Mouse (Mus musculus) CH12.LX (cell line): ENCODE measurements around the gene Yrdc. TPM values are rescaled to one million over a fixed set of nuclear protein-coding genes. Genes with fewer than 3 reads are reported as not detected.

ENCODE experiments used
- DNase-seq: peaks from one replicate; pipeline ENCODE4 v3.0.0-alpha.2; 2013; ENCODE audit errors: extremely low read depth
- H3K27ac ChIP-seq: 2 replicates; pipeline ENCODE4 v1.5.1; 2012; ENCODE audit warnings: low read depth, mild to moderate bottlenecking, control low read depth, moderate library complexity; ENCODE audit not compliant: insufficient read depth
- H3K27me3 ChIP-seq: replicated peaks from 2 replicates; pipeline ENCODE3; 2012; ENCODE audit warnings: inconsistent platforms
- H3K36me3 ChIP-seq, 2 experiments: replicated peaks in 1 of 2; 2 replicates each; pipeline versions ENCODE3 to v1.6.1; 2012; ENCODE audit warnings: inconsistent platforms in 1 of 2, low read length in 1 of 2, mild to moderate bottlenecking in 1 of 2, mixed read lengths in 1 of 2, moderate library complexity in 1 of 2; ENCODE audit not compliant: control insufficient read depth in 1 of 2, insufficient read depth in 1 of 2
- H3K4me1 ChIP-seq, 2 experiments: 2 replicates each; pipeline ENCODE4 v1.6.1; 2012; ENCODE audit warnings: inconsistent platforms in 1 of 2, moderate library complexity in 1 of 2; ENCODE audit not compliant: insufficient read depth in 2 of 2, control insufficient read depth in 1 of 2
- H3K4me2 ChIP-seq: 2 replicates; pipeline ENCODE4 v1.6.1; 2012; ENCODE audit warnings: low read depth, mild to moderate bottlenecking, control low read depth; ENCODE audit not compliant: poor library complexity, insufficient read depth, severe bottlenecking
- H3K4me3 ChIP-seq, 3 experiments: fragments of 150-350 bp in 1 of 3; sonication (generic) in 1 of 3; replicated peaks in 1 of 3; 2 replicates each; pipeline versions ENCODE3 to v1.5.1; 2011 to 2012; ENCODE audit warnings: low read depth in 2 of 3, low read length in 2 of 3, mild to moderate bottlenecking in 2 of 3, moderate library complexity in 2 of 3, control low read depth in 1 of 3, improper control_type of control experiment in 1 of 3, inconsistent platforms in 1 of 3, mixed read lengths in 1 of 3; ENCODE audit not compliant: poor library complexity in 1 of 3
- H3K79me2 ChIP-seq: replicated peaks from 2 replicates; pipeline ENCODE4 v1.6.1; 2012; ENCODE audit warnings: mild to moderate bottlenecking, moderate library complexity; ENCODE audit not compliant: control insufficient read depth, poor library complexity, insufficient read depth, severe bottlenecking; ENCODE audit errors: extremely low read depth
- H3K9ac ChIP-seq: 2 replicates; pipeline ENCODE4 v1.6.1; 2012; ENCODE audit warnings: low read depth, mild to moderate bottlenecking, control low read depth, moderate library complexity; ENCODE audit not compliant: insufficient read depth
- H3K9me3 ChIP-seq: replicated peaks from 2 replicates; pipeline ENCODE3; 2012; ENCODE audit warnings: low read length, inconsistent platforms, mixed read lengths
- BHLHE40 ChIP-seq: IDR thresholded peaks from 2 replicates; pipeline ENCODE4 v1.6.1; 2011; ENCODE audit warnings: mild to moderate bottlenecking, low read depth, low read length, improper control_type of control experiment
- CTCF ChIP-seq, 2 experiments: IDR thresholded peaks in 1 of 2; conservative IDR thresholded peaks in 1 of 2; 2 replicates each; pipeline ENCODE4 v1.5.1; 2011 to 2012; ENCODE audit warnings: low read depth in 2 of 2, low read length in 2 of 2, improper control_type of control experiment in 1 of 2, inconsistent platforms in 1 of 2, mild to moderate bottlenecking in 1 of 2, moderate library complexity in 1 of 2
- E2F4 ChIP-seq: IDR thresholded peaks from 2 replicates; pipeline ENCODE4 v1.6.1; 2011; ENCODE audit warnings: low read depth, low read length, improper control_type of control experiment; ENCODE audit not compliant: insufficient replicate concordance
- ELF1 ChIP-seq: IDR thresholded peaks from 2 replicates; pipeline ENCODE4 v1.6.1; 2014; ENCODE audit warnings: low read depth, mild to moderate bottlenecking, inconsistent platforms, low read length, improper control_type of control experiment
- EP300 ChIP-seq: IDR thresholded peaks from 2 replicates; pipeline ENCODE4 v1.6.1; 2011; ENCODE audit warnings: low read length, improper control_type of control experiment
- ETS1 ChIP-seq: conservative IDR thresholded peaks from 2 replicates; pipeline ENCODE4 v1.6.1; 2012; ENCODE audit warnings: low read depth, mild to moderate bottlenecking, inconsistent platforms, low read length, improper control_type of control experiment, moderate library complexity
- HCFC1 ChIP-seq: IDR thresholded peaks from 2 replicates; pipeline ENCODE4 v1.6.1; 2012; ENCODE audit warnings: low read depth, mild to moderate bottlenecking, inconsistent platforms, low read length, improper control_type of control experiment
- IRF4 ChIP-seq: IDR thresholded peaks from 2 replicates; pipeline ENCODE4 v1.6.1; 2014; ENCODE audit warnings: low read depth, mild to moderate bottlenecking, inconsistent platforms, low read length, improper control_type of control experiment
- JUN ChIP-seq: IDR thresholded peaks from 2 replicates; pipeline ENCODE4 v1.6.1; 2011; ENCODE audit warnings: low read depth, mild to moderate bottlenecking, low read length, improper control_type of control experiment, moderate library complexity; ENCODE audit not compliant: insufficient read depth
- JUND ChIP-seq: conservative IDR thresholded peaks from 2 replicates; pipeline ENCODE4 v1.6.1; 2011; ENCODE audit warnings: low read depth, low read length, improper control_type of control experiment
- MAX ChIP-seq: IDR thresholded peaks from 2 replicates; pipeline ENCODE4 v1.6.1; 2011; ENCODE audit warnings: low read length, improper control_type of control experiment
- PAX5 ChIP-seq: IDR thresholded peaks from 2 replicates; pipeline ENCODE4 v1.6.1; 2012; ENCODE audit warnings: low read length, inconsistent platforms, mixed read lengths
- POLR2A ChIP-seq: IDR thresholded peaks from 2 replicates; pipeline ENCODE4 v1.6.1; 2011; ENCODE audit warnings: low read depth, mild to moderate bottlenecking, improper control_type of control experiment, low read length
- RAD21 ChIP-seq: IDR thresholded peaks from 2 replicates; pipeline ENCODE4 v1.6.1; 2011; ENCODE audit warnings: low read depth, mild to moderate bottlenecking, low read length, improper control_type of control experiment, moderate library complexity
- RCOR1 ChIP-seq: conservative IDR thresholded peaks from 2 replicates; pipeline ENCODE4 v1.6.1; 2012; ENCODE audit warnings: low read depth, mild to moderate bottlenecking, inconsistent platforms, low read length, improper control_type of control experiment
- UBTF ChIP-seq: IDR thresholded peaks from 2 replicates; pipeline ENCODE4 v1.6.1; 2012; ENCODE audit warnings: low read depth, mild to moderate bottlenecking, inconsistent platforms, low read length, improper control_type of control experiment, moderate library complexity
- USF1 ChIP-seq: IDR thresholded peaks from 2 replicates; pipeline ENCODE4 v1.6.1; 2014; ENCODE audit warnings: low read depth, mild to moderate bottlenecking, inconsistent platforms, low read length, improper control_type of control experiment
- ZC3H11A ChIP-seq: IDR thresholded peaks from 2 replicates; pipeline ENCODE4 v1.6.1; 2012; ENCODE audit warnings: low read depth, mild to moderate bottlenecking, inconsistent platforms, low read length, improper control_type of control experiment
- ZKSCAN1 ChIP-seq: IDR thresholded peaks from 2 replicates; pipeline ENCODE4 v1.6.1; 2012; ENCODE audit warnings: low read depth, inconsistent platforms, low read length, improper control_type of control experiment, borderline replicate concordance
- ZMIZ1 ChIP-seq: IDR thresholded peaks from 2 replicates; pipeline ENCODE4 v1.6.1; 2012; ENCODE audit warnings: low read depth, mild to moderate bottlenecking, inconsistent platforms, low read length, improper control_type of control experiment
- ZNF384 ChIP-seq: IDR thresholded peaks from 2 replicates; pipeline ENCODE4 v1.6.1; 2012; ENCODE audit warnings: low read depth, low read length, improper control_type of control experiment, inconsistent platforms
- dilution Hi-C: fragments of 300-500 bp; cut with MboI; formaldehyde crosslinking; loops from 2 replicates; pipeline ENCODE4 v1.14.3; 2020; ENCODE audit warnings: low sequenced_read_pairs; ENCODE audit not compliant: extremely low pct_unique_long_range_greater_than_20kb, extremely low pct_ligation_motif_present
- in situ Hi-C: fragments of 300-500 bp; cut with MboI; formaldehyde crosslinking; loops from 3 replicates; pipeline ENCODE4 v1.14.3; 2019; ENCODE audit warnings: low sequenced_read_pairs, low pct_ligation_motif_present, low pct_unique_long_range_greater_than_20kb, mixed read lengths
- polyA plus RNA-seq: library from polyadenylated mRNA; unstranded; fragments of >175 nt; gene quantifications from 2 replicates; pipeline ENCODE4 v1.2.1, GENCODE M21; 2012; ENCODE audit warnings: low read depth; ENCODE audit not compliant: insufficient read length
- total RNA-seq, 2 experiments: library from RNA; depleted of rRNA; stranded (reverse); fragments of 300-350 nt in 1 of 2; fragments of >200 nt in 1 of 2; gene quantifications; 2 replicates each; pipeline ENCODE4 v1.2.3; 2012 to 2014

The Yrdc gene
- total and polyA plus RNA-seq, 3 experiments, result 86.8 to 160 (median 87.6) TPM

DNA sequence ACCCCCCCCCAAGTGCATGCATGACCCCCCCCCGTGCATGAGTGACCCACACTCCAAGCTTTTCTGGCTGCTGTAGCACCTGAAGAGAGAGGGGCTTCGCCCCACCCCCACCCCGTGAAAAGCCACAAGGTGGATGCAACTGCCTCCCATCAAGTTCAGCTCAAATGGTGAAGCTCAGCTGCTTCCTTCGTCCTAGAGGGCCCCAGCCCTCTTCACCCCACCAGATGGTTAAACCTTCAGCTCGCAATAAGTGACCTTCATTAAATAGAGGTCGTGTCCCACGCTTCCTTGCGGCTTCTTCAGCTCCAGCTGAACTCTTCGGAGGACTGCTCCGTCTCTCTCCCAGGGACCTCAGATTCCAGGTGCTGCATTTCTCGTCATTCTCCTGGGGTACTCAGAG is 30.1 kb downstream of the Yrdc start, which contains the start of gene Epha10:
Gene Epha10, plus strand, starts transcription at position 301 of the 400 bp plus-strand sequence.
- TF ChIP-seq HCFC1, result no peak
- TF ChIP-seq PAX5, result no peak
- TF ChIP-seq ETS1, result no peak
- no peak for TF ChIP-seq JUND
- TF ChIP-seq ZNF384, result no peak
- no peak for TF ChIP-seq ZMIZ1
- TF ChIP-seq EP300, result no peak
- TF ChIP-seq BHLHE40, result no peak
- TF ChIP-seq JUN, result no peak
- no peak for TF ChIP-seq IRF4
- no peak for TF ChIP-seq ZC3H11A
- TF ChIP-seq RAD21, result no peak
- TF ChIP-seq CTCF (conservative IDR thresholded peaks at IDR 0.05 in 1 of 2, IDR thresholded peaks at IDR 0.05 in 1 of 2; ENCODE audit: low read depth in 2 of 2, low read length in 2 of 2), result no peak
- TF ChIP-seq UBTF, result no peak
- no peak for TF ChIP-seq POLR2A
- no peak for TF ChIP-seq E2F4
- TF ChIP-seq, all 38 proteins: peak for 0
- no peak within 1 kb of the TSS for H3K4me3 ChIP-seq
- no peak within 1 kb of the TSS for H3K27ac ChIP-seq
- H3K9ac ChIP-seq, result no peak within 1 kb of the TSS
- peaks cover 45% of the 10 kb centered on the region for H3K27me3 ChIP-seq
- no peaks in the 10 kb centered on the region for H3K36me3 ChIP-seq
- H3K4me1 ChIP-seq, result no peaks in the 10 kb centered on the region
- dilution Hi-C loops (no loop called here), in situ Hi-C loops (no loop called here)
- H3K4me2 ChIP-seq, result no peak within 1 kb of the TSS
- no peak for DNase-seq
- H3K9me3 ChIP-seq, result peaks cover 10% of the 10 kb centered on the region
- no peaks in the 10 kb centered on the region for H3K79me2 ChIP-seq

DNA sequence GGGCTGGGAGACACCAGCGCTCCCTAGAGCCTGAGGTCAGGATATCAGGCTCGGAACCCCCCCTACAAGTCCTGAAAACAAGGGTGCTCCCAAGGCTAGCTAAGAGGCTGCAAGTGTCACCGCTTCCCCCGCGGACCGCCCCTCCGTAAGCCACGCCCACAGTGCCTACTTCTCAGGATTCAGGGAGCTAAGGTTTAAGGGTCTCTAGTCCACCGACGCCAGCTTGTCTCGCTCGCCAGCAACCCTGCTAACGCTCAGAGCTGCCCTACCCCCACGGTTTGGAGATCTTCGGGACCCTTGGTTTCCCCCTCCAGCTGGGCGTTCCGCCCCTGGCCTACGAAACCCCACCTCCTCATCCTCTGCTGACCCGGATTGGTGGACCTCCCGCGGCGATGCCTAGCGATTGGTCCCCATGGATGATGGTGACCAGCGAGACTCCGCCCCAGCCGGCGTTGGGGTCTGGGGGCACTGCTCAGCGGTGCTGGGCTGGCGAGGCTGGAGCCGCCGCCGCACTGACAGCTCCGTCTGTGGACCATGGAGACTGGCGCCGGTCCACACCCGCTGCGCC is 30.9 kb downstream of the Yrdc start:
- Histone ChIP-seq H3K27me3 (peaks cover 52% of the 10 kb centered on the region), H3K4me1 (peaks cover 0 to under 1% of the 10 kb centered on the region in 2 experiments; a peak in 1 of 4 replicates), H3K9ac (no peak overlapping the region), H3K4me3 (no peak overlapping the region), H3K36me3 (no peaks in the 10 kb centered on the region), H3K4me2 (no peak overlapping the region), H3K27ac (no peak overlapping the region), H3K79me2 (no peaks in the 10 kb centered on the region), H3K9me3 (peaks cover 10% of the 10 kb centered on the region)
- TF ChIP-seq UBTF (no peak), ETS1 (no peak), ELF1 (no peak), USF1 (no peak), MAX (no peak), EP300 (no peak), RCOR1 (no peak), POLR2A (no peak), ZKSCAN1 (no peak), IRF4 (no peak)
- dilution Hi-C loops (no loop called here), in situ Hi-C loops (no loop called here)
- DNase-seq, result no peak
